Mouse (Mus musculus) brain, embryonic 18.5 days (tissue): Measurements from ENCODE around the gene Dbt.

ENCODE experiments used
- DNase-seq: peaks from one replicate; pipeline ENCODE4 v3.0.0-alpha.2; 2012; ENCODE audit warnings: low read depth, low spot score

Gene Dbt

DNA sequence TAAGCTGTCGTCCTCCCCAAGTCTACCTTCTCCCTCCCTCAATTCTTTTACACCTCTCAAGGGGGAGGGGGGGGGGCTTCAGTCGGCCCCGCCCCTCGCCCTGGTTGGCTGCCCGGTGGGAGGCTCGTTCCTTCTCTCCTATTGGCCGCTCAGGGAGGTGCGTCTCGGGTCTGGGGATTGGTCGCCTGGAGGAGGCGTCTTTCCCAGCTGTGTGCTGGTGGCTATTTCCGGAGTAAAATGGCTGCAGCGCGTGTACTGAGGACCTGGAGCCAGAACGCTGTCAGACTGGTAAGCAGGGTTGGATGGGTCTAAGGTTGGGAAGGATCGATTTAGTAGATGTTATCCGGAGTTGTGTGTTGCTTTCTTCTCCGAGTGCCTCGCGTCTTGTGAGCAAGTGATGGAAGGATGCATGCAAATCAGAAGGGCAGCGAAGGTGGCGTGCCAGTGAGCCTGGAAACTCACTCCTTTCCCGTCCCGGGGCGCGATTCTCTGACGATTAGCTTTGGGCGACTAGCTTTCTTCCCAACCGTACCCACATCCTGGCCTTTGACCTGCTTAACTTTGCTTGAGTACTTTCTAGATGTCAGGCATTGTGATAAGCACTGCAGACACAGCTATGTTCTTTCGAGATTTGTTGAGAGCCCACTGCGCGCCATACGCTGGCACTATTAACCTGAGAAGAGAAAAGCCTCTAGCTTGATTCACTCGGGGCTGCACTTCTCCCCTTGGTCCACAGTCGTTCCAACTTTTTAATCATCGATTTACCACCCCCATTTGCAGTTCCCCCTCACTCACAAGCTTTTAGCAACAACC, at the start of gene Dbt:
Gene Dbt (plus strand): TSS at position 167 of the 813 bp plus-strand sequence.
- DNase-seq = peak; percentile 74

DNA sequence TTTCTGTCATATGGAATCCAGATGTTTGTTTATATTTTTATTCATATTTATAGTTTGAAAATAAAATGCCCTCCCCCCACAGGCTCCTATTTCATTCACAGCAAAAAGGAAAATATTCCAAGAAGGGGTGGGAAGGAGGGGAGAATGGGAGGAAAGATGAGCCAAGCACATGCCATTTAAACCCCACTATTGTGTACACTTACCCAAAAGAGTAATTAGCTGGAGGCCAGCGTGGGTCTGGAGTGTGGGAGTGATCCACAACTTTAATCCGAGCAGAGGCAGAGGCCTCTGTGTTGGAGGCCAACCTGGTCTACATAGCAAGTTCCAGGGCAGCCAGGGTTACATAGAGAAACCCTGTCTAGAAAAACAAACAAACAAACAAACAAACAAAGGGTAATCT, 48.6 kb upstream of the Dbt start:
- DNase-seq = no peak

DNA sequence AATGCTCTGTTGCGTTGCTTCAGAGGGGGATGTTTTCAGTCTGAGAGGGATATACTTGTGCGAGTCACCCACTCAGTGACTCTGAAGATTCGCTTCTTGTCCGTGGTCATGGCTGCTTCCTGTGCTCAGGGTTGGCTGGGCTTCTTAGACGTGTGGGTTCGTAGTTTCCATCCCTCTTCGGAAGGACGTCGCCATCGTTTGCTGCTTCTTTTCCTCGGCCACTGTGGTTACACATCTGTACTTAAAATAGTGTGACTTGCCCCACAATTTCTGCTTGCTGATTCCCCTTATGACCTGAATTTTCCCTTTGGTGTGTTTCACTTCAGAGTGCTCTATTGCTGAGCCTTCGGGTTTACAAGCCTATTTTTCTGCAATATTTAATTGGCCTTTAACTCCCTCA, 47.2 kb upstream of the Dbt start:
- no peak for DNase-seq

DNA sequence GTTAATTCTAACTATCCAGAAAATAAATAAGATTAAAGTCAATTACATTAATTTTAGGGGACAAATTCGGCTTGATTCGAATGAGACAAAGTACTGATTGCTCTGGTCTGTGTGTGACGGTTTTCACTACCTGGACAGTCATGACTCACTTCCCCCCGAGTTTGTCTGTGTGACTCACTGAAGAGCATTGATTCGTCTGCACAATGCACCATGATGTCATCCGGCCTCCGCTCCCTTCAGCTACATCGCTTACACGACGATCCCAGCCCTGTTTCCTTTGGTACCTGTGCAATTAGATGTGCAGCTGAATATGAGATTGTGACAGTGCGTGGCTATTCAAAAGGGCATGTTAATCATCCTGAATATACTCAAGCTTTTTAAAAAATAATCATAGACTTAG, 38.3 kb upstream of the Dbt start:
- no peak for DNase-seq

DNA sequence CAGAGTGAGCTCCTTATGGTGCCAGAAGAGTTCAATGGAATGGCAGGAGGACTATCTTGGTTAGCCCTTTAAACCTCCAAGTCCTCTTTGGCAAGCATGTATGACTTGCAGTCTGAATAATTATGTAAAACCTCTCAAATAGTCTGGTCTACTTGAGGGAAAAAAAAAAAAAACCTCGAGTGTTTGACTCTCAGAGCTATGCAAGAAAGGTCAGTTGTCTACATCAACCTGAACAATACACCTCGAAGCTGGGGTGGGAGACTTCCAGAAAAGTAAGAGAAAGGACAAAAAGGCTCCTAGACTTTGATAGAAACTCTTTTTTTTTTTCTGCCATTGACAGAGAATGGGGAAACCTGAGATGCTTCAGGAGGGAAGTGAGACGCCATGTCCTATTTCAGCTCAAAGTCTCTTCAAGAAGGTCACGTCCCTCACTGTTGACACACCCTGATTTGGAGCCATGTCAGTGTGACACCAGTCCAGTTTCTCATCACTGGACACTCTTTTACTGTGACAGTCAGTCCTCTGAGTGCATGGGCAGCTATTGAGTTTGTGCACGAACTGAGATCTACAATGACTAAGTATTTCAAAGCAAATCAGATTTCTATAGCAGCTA, 36.1 kb upstream of the Dbt start:
- DNase-seq = no peak

DNA sequence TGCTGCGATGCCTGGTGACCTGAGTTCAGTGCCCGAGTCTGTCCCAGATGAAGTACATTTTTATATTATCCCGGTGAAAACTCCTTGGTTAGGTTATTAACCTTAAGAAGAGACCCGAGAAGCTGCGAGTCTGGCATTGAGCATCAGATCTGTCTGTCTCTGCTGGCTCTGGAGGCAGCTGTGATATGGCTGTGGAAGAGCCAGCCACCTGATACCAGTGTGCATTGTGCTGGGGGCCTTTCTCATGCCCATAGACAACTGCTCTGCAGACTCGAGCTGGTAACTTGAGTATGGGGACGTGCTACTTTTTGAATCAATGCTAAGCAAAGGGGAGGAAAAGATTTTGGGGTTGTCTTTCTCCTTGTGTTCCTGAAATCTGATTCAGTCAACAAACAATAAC, 35.5 kb upstream of the Dbt start:
- DNase-seq = no peak

DNA sequence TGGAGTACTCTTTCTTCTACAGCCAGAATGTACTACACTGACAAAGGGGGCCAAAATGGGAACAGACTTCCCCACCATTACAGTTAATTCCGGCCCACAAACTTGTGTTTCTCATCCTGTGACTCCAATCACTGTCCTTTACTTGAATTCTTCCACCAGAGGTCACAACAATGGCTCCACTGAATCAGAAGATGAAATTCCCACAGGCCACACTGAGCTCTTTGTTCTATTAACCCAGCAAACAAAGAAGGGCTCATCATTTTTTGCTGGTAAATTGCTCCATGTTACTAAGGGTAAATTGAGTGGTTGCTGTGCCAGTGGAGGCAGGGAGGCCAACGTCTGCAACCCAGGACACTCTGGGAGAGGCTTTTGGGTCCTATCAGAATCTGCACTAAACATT, 32.8 kb upstream of the Dbt start:
- no peak for DNase-seq

DNA sequence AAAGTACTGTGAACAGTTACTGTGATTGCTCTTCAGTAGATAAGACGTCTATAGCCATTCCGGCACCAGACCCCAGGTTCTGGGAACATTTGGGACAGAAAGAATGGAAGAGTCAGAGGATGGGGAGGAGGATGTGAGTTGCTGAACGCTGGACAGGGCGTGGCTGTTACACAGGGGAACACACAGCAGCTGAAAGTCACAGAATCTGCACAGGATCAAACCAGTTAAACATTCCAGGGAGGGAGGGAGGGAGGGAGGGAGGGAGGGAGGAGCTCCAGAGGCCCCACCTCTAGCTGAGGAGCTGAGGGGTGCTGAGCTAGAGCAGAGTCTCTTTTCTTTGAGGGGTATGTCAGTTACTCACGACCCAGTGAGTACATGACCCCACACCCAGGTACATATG, 31.9 kb upstream of the Dbt start:
- no peak for DNase-seq

DNA sequence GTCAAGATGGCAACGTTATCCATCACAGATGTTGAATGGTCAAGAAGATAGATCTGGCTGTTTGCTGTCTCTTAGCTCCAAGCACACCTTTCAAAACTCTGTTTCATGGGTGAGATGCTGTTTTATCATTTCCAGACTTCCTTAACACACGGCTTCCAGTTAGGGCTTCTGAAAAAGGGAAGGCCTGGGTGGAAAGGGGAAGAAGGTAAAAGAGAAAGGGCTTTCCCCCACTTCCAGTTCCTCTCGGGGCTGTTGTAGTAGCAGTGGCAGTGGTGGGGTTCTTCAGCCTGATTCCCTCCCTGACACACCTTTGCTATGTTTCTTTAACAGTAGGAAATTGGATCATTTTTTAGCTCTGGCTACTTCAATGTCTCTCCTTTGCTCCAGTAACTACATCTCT, 30.1 kb upstream of the Dbt start:
- DNase-seq = no peak

DNA sequence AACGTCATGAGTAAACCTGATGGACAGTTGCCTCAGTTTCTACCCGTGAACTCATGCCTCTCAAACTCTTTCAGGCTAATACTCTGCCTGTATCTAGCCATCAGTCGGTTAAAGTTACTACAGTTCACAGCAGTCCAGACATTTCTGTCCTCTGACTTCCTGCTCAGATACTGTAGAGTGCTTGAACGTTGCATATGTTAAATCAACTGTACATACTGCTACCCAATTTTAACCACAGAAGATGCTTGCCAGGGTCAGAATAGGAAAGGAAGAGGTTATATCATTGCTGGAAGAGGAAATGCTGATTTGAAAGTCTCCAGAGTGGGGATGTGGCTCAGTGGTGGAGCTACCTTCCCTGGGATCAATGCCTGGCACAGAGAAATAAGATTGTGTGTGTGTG, 29.6 kb upstream of the Dbt start:
- DNase-seq = no peak

DNA sequence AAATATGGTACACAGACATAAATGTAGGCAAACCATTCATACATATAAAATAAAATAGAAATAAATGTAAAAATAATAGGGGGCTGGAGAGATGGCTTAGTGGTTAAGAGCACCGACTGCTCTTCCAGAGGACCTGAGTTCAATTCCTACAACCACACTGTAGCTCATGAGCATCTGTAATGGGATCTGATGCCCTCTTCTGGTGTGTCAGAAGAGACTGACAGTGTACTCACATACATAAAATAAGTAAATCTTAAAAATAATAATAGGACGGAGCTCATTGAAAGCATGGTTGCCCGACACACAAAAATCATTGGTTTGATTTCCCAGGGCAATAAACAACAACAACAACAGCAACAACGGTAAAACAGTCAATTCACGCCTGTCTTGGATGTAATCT, 21.9 kb upstream of the Dbt start:
- DNase-seq = no peak

DNA sequence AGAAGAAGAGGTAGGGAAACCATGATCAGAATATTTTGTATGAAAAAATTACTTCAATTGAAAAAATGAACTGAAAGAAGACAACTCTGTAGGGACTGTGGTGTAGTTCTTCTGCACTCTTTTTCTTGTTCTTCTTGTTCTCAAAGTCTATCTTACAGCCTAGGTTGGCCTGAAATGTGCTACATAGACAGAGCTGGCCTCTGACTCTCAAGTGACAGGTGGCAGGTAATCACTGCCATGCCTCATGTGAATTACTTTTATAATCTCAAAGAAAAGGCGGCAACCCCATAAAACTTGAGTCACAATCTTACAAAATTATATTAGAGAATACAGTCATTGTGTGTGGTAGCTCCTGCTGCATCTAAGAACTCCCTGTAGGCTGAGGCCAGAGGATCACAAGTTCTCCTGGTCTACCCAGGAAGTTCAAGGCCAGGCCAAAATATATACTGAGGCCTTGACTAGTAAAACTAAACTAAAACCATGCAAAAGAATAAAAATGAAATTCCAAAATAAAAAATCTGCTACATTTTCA, 20.9 kb upstream of the Dbt start:
- no peak for DNase-seq

DNA sequence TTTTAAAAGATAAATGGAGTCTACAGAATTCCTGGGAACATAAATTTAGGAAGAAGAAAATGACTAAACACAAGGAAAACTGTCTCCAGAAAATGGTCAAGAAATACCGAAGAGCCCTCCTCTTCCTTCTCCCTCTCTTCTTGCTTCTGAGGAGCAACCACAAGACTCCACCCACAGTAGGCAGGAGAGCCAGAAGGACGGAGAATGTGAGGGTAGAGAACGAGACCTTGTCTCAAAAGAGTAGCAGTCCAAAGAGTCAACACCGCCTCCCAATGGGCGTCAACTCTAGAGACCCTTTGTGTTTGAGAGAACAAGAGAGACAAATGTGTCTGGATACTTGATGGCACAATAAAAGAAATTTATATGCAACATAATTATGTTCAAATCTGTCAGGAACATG, 19.2 kb upstream of the Dbt start:
- DNase-seq = no peak

DNA sequence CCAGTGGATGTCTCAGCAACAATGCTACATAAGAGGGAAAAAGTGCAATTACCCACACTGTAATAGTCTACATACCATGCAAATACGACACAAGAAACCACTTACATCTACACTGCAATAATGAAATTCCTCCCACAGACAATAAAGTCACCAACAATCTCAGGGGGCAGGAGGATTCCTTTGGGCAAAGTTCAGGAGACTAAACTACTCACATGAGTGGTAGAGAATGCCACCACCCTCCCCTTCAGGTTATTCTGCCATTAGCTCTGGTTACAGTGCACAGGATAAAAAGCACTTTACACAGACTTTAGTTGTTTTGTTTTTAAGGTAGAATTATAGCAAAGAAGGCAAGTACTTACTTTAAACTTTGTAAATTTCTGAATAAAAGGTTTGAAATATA, 17.2 kb upstream of the Dbt start:
- DNase-seq = no peak

DNA sequence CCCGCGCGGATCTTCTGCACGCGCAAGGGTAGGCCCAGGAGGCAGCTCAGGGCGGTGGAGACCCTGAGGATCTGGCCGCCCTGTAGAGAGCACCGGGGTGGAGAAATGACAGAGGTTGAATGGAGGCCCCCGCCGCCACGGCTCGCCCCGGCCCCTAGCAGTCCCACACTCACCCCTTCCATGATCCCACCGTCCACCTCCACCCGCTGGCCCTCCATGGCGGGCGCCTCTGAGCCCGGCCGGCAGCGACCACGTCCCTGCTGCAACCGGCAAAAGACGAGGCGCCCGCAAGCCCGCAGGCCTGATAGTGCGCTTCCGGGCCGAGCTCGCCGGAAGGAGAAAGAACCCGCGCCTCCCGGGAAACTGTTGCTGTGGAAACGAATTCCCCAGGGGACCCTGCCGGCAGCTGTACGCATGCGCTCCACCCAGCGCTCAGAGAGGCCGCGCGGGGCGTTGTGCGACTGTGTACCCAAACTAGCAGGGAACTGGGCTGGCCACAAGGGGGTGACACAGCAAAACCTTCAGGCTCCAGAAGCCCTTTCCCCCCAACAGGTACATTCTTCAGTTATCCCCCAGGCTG, 5.0 kb upstream of the Dbt start, which contains the start of gene Rtca:
Gene Rtca (minus strand): TSS at position 437 of the 580 bp plus-strand sequence.
- peak; percentile 92 for DNase-seq

DNA sequence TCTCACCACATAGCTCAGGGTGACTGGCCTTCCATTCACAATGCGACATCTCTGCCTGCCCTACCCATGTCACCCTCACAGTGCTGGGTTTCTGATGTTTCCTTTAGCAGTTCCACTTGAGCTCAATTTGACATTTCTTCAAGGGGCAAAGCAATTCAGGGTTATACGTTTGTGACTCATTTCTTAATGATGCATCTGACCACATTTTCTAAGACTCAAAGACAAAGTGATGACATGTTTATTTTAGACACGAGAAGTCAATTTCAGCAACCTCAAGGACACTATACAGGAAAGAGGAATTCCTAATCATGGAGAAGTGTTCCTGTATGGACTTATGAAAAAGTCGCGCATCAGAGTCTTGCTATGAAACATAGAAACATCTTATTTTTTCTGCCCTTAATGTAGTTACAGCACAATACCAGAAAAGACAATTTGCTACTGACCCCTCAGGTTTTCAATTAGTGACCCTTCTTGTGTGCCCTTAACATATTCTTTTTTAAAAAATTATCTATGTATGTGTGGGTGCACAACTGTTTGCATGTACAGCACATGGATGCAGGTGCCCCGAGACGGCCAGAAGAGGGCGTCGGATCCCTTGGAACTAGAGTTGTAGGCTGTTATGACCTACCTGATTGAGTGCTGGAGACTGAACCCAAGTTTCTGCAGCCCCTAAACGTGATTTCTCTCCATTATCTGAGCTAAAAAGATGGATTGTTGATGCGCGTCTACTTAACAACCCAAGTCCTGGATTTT, 543 bp upstream of the Dbt start:
- no peak for DNase-seq

DNA sequence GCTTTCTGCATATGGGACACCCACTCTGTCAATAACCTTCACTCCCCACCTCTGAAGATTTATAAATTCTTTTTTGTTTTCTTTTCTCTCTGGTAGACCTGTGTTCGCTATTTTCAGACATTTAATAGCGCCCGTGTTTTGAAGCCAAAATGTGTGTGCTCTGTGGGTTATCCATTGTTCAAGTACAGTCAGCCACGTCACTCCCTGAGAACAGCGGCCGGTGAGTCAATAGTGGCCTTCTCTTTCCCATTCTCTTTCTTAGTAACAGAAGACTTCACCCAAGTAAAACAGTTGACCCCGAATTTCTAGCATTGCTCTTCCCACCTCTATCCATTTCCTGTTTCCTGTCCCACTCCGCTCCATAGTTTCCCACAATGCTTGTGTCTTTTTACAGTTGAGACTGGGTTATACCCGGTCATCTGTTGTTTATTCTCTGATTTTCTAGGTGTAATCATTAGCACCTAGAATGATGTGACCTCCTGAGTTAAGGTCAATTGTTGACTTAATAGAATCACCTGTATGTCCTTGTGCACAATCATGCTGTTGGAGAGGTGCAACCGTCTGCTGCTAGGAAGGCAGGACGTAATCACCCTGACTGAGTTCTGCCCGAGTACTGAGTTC, 7.4 kb downstream of the Dbt start:
- no peak for DNase-seq

DNA sequence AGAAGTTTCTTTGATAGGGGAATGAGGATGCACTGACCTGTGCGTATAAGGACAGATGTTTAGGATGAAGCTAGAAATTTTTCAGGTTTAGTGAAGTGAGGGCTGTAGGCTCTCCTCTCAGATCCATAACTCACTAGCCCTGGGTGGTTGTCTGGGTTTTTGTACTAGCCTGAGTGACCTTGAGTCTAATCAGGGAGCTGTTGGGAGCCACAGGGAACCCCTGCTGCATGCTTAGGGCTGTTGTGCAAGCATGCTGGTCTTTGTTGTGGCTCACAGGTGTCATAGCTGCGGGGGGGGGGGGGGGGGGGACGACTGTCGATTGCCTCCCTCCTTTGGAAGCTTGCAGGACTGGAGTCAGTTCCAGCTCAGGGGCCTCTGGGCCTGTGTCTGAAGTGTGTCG, 16.9 kb downstream of the Dbt start:
- no peak for DNase-seq

DNA sequence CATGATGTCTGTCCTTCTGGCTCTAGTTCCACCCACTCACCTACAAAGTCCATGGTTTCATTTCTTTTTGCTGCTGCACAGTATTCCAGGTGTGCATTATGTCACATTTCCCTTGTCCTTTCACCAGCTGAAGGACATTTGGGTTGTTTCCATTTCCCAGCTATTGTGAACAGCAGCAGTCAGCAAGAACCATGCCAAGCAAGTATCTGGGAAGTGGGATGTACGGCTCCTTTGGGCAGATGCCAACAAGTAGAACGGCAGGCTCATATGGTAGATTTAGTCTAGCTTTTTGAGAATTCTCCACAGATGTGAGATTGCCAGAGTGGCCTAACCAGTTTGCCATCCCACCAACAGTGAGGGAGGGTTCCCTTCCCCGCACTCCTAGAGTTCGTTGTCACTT, 18.0 kb downstream of the Dbt start:
- DNase-seq = no peak

DNA sequence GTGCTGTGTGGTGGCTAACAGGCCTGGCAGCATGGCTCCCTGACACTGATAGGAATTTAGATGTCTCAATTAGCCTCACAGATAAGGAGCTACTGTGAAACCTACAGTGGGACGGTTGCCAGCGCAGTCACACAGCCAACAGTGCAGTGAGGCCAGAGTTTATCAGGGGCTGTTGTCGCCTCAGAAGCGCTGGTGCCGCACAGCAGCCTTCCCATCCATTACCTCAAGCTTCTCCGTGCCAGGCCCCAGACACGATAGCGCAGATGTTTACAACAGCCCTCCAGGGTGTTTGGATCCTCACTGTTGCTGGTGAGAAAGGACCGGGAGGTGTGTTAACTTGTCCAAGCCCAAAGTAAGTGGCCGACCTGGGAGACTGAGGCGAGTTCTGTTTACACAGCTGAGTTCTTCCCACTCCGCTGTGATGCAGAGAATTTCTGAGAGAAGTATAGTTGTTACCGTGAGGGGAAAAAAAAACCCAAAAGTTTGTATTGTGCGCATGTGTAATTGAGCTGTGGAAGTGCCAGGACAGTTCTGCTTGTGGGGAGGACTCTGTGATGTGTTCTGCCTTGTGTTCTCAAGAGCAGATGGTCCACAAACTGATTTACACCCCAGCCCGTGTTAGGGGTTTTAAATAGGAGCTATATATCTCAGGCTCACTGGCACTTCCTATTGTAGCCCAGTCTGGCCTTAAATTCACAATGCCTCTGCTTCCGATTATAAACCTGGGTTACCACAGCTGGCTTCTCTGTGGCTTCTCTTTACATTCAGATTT, 23.7 kb downstream of the Dbt start:
- no peak for DNase-seq

DNA sequence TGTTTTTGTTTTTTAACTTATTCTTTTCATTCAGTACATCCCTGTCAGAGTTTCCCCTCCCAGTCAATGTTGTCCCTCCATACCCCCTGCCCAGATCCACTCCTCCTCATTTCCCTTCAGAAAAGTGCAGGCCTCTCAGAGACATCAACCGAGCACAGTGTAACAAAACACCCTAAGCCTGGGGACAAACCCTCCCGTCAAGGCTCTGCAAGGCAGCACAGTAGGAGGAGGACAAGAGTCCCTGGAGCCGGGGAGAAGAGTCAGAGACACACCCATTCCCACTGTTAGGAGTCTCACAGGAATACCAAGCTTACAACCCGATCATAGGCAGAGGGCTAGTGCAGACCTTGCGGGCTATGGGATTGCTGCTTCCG, 24.3 kb downstream of the Dbt start:
- DNase-seq = no peak
